Mouse (Mus musculus): ENCODE data around the gene Tmem119.

DNA sequence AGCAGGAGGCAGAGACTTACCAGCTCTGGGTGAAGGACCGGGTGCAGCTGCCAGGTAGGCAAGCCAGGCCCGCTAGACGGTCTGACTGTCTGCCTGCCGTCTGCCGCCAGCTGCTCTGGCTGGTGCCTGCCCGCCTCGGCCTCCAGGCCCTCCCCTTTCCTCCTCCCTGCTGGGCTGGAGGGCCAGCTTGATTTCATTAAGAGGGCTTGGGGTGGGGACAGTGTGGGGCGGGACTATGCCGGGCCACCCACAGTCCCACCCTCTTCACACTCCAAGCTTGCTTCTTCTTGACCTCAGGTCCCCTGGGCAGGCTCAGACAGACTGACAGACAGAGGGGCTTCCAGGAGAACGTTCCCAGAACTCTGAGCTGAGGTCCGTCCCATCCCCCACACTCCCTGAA is at the start of gene Tmem119:
- TF ChIP-seq CTCF (IDR thresholded peaks at IDR 0.05; ENCODE audit: insufficient read depth, low read depth, low read length) (no peak), POLR2A (IDR thresholded peaks at IDR 0.05; ENCODE audit: insufficient read depth, low read depth, low read length) (no peak)
